Mouse (Mus musculus) heart, postnatal 0 days (tissue): ENCODE measurements around the gene Tcap.

Source experiments
- CTCF ChIP-seq: IDR thresholded peaks from 2 replicates; pipeline ENCODE4 v1.5.1; 2016; ENCODE audit warnings: antibody characterized with exemption, control low read depth, low read depth
- EP300 ChIP-seq: IDR thresholded peaks from 2 replicates; pipeline ENCODE4 v1.6.1; 2016; ENCODE audit warnings: antibody characterized with exemption, low read depth

DNA sequence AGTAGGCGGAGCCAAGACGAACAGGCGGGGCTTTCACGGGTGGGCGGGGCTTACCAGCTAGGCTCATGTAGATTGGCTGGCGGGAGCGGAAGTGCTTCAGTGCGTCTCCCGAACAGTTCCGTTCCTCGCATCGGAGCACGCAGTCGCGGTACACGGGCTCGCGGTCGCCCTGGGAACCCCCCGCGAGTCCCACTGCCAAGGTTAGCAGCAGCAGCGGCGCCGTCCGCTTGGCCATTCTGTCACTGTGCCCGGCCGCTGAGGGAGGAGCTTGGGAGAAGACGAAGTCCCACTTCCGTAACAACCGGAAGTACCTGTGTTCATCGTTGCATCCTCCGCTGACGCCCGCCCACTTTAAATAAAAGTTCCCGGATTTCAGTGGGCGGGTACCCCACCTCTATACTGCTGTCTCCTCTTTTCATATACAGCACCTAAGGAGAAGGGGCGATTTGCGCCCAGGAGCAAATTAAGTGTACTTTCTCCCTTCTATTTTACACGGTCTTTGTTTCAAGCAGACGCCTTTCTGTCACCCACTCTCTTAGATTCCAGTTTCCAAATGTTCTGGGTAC, 16.6 kb downstream of the Tcap start, which contains the start of gene Pgap3:
- TF ChIP-seq CTCF (no peak), EP300 (no peak)
